Mouse (Mus musculus) Muller cell, postnatal 12 days (primary cell): Measurements from ENCODE around the gene Gtpbp3.
A peak's percentile ranks its signal among the peaks of the same experiment; 100 is the strongest.

ENCODE experiments used
- DNase-seq: peaks from one replicate; pipeline ENCODE4 v3.0.0-alpha.2; 2015; ENCODE audit errors: inconsistent ontology term

The Gtpbp3 gene

GRCm38 (mm10) chr8:71534263-71534810, 46.4 kb downstream of the Gtpbp3 start:
- DNase-seq, result no peak

- no peak for DNase-seq
Measured at GRCm38 (mm10) chr8:71535663-71536062, 47.8 kb downstream of the Gtpbp3 start.

GRCm38 (mm10) chr8:71537028-71537867, 49.3 kb downstream of the Gtpbp3 start, which contains the start of gene Bst2:
TSS of gene Bst2 (minus strand) at chr8:71537456.
- peak; percentile 94 for DNase-seq

DNA sequence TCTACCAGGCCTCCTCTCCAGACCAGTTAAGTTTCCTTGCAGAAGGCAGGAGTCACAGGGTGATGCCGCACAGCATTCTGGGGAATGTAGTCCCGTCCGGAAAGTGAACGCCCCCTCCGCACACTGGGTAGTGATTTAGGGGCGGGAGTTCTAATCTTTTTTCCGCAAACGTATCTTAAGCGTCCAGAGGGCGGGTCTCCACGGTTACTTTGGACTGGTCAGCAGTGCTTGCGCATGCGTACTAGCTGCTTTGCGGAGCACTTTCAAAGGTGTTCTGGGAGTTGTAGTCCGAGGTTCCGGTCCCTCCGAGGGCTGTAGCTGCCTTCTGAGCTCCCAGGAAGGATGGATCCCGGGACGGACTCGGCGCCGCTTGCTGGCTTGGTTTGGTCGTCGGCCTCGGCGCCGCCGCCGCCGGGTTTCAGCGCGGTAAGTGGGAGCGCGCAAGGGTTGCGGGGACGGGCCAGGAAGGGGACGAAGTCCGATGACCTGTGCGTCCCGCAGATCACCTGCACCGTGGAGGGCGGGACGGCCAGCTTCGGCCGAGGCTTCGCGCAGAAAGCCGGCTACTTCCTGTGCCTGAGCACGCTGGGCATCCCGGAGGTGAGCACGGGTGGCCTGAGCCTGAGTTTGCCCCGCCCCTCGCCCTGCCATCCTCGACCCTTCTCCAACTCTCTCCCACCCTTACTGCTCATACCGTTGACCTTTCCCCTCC, 54.9 kb downstream of the Gtpbp3 start, which contains the start of gene Mvb12a:
Gene Mvb12a, plus strand, starts transcription at position 291 of the 712 bp plus-strand sequence.
- DNase-seq, result peak; percentile 97

DNA sequence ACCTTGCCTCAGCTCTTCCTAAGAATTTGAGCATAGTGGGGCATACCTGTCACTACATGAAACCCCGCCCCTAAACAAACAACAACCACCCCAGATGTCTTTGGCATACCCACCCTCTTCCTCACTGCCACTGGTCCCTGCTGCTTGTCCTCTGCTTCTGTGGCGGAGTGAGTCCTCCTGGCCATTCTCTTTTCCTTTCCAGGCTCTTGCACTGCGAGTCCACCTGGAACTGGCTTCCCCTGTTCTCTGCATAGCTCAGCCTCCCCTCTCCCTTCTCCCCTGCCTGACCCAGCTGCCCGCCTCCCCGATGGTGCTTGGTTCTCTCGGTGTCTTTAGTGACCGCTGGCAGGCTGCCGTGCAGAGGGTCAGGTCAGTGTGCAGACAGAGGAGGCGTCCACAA, 55.9 kb downstream of the Gtpbp3 start:
- no peak for DNase-seq

- DNase-seq, result no peak
Measured at GRCm38 (mm10) chr8:71545053-71545452, 57.1 kb downstream of the Gtpbp3 start.

- DNase-seq, result no peak
Measured at GRCm38 (mm10) chr8:71547590-71547989, 59.7 kb downstream of the Gtpbp3 start.
